Mouse (Mus musculus) CH12.LX (cell line): Measurements from ENCODE around the gene Cnr2. TPM values are rescaled to one million over a fixed set of nuclear protein-coding genes. Genes with fewer than 3 reads are reported as not detected.

ENCODE experiments used
- DNase-seq: peaks from one replicate; pipeline ENCODE4 v3.0.0-alpha.2; 2013; ENCODE audit errors: extremely low read depth
- H3K27ac ChIP-seq: 2 replicates; pipeline ENCODE4 v1.5.1; 2012; ENCODE audit warnings: low read depth, mild to moderate bottlenecking, control low read depth, moderate library complexity; ENCODE audit not compliant: insufficient read depth
- H3K27me3 ChIP-seq: replicated peaks from 2 replicates; pipeline ENCODE3; 2012; ENCODE audit warnings: inconsistent platforms
- H3K36me3 ChIP-seq, 2 experiments: replicated peaks in 1 of 2; 2 replicates each; pipeline versions ENCODE3 to v1.6.1; 2012; ENCODE audit warnings: inconsistent platforms in 1 of 2, low read length in 1 of 2, mild to moderate bottlenecking in 1 of 2, mixed read lengths in 1 of 2, moderate library complexity in 1 of 2; ENCODE audit not compliant: control insufficient read depth in 1 of 2, insufficient read depth in 1 of 2
- H3K4me1 ChIP-seq, 2 experiments: 2 replicates each; pipeline ENCODE4 v1.6.1; 2012; ENCODE audit warnings: inconsistent platforms in 1 of 2, moderate library complexity in 1 of 2; ENCODE audit not compliant: insufficient read depth in 2 of 2, control insufficient read depth in 1 of 2
- H3K4me2 ChIP-seq: 2 replicates; pipeline ENCODE4 v1.6.1; 2012; ENCODE audit warnings: low read depth, mild to moderate bottlenecking, control low read depth; ENCODE audit not compliant: poor library complexity, insufficient read depth, severe bottlenecking
- H3K4me3 ChIP-seq, 3 experiments: fragments of 150-350 bp in 1 of 3; sonication (generic) in 1 of 3; replicated peaks in 1 of 3; 2 replicates each; pipeline versions ENCODE3 to v1.5.1; 2011 to 2012; ENCODE audit warnings: low read depth in 2 of 3, low read length in 2 of 3, mild to moderate bottlenecking in 2 of 3, moderate library complexity in 2 of 3, control low read depth in 1 of 3, improper control_type of control experiment in 1 of 3, inconsistent platforms in 1 of 3, mixed read lengths in 1 of 3; ENCODE audit not compliant: poor library complexity in 1 of 3
- H3K79me2 ChIP-seq: replicated peaks from 2 replicates; pipeline ENCODE4 v1.6.1; 2012; ENCODE audit warnings: mild to moderate bottlenecking, moderate library complexity; ENCODE audit not compliant: control insufficient read depth, poor library complexity, insufficient read depth, severe bottlenecking; ENCODE audit errors: extremely low read depth
- H3K9ac ChIP-seq: 2 replicates; pipeline ENCODE4 v1.6.1; 2012; ENCODE audit warnings: low read depth, mild to moderate bottlenecking, control low read depth, moderate library complexity; ENCODE audit not compliant: insufficient read depth
- H3K9me3 ChIP-seq: replicated peaks from 2 replicates; pipeline ENCODE3; 2012; ENCODE audit warnings: low read length, inconsistent platforms, mixed read lengths
- BHLHE40 ChIP-seq: IDR thresholded peaks from 2 replicates; pipeline ENCODE4 v1.6.1; 2011; ENCODE audit warnings: mild to moderate bottlenecking, low read depth, low read length, improper control_type of control experiment
- CHD2 ChIP-seq: IDR thresholded peaks from 2 replicates; pipeline ENCODE4 v1.6.1; 2011; ENCODE audit warnings: low read length, improper control_type of control experiment
- E2F4 ChIP-seq: IDR thresholded peaks from 2 replicates; pipeline ENCODE4 v1.6.1; 2011; ENCODE audit warnings: low read depth, low read length, improper control_type of control experiment; ENCODE audit not compliant: insufficient replicate concordance
- ELF1 ChIP-seq: IDR thresholded peaks from 2 replicates; pipeline ENCODE4 v1.6.1; 2014; ENCODE audit warnings: low read depth, mild to moderate bottlenecking, inconsistent platforms, low read length, improper control_type of control experiment
- EP300 ChIP-seq: IDR thresholded peaks from 2 replicates; pipeline ENCODE4 v1.6.1; 2011; ENCODE audit warnings: low read length, improper control_type of control experiment
- ETS1 ChIP-seq: conservative IDR thresholded peaks from 2 replicates; pipeline ENCODE4 v1.6.1; 2012; ENCODE audit warnings: low read depth, mild to moderate bottlenecking, inconsistent platforms, low read length, improper control_type of control experiment, moderate library complexity
- GABPA ChIP-seq: IDR thresholded peaks from 2 replicates; pipeline ENCODE4 v1.6.1; 2012; ENCODE audit warnings: low read depth, low read length, improper control_type of control experiment, inconsistent platforms; ENCODE audit not compliant: insufficient replicate concordance
- HCFC1 ChIP-seq: IDR thresholded peaks from 2 replicates; pipeline ENCODE4 v1.6.1; 2012; ENCODE audit warnings: low read depth, mild to moderate bottlenecking, inconsistent platforms, low read length, improper control_type of control experiment
- IRF4 ChIP-seq: IDR thresholded peaks from 2 replicates; pipeline ENCODE4 v1.6.1; 2014; ENCODE audit warnings: low read depth, mild to moderate bottlenecking, inconsistent platforms, low read length, improper control_type of control experiment
- JUN ChIP-seq: IDR thresholded peaks from 2 replicates; pipeline ENCODE4 v1.6.1; 2011; ENCODE audit warnings: low read depth, mild to moderate bottlenecking, low read length, improper control_type of control experiment, moderate library complexity; ENCODE audit not compliant: insufficient read depth
- KAT2A ChIP-seq: IDR thresholded peaks from 2 replicates; pipeline ENCODE4 v1.6.1; 2012; ENCODE audit warnings: low read length, improper control_type of control experiment, inconsistent platforms; ENCODE audit not compliant: insufficient replicate concordance
- MAX ChIP-seq: IDR thresholded peaks from 2 replicates; pipeline ENCODE4 v1.6.1; 2011; ENCODE audit warnings: low read length, improper control_type of control experiment
- MAZ ChIP-seq: IDR thresholded peaks from 2 replicates; pipeline ENCODE4 v1.6.1; 2012; ENCODE audit warnings: low read depth, mild to moderate bottlenecking, inconsistent platforms, low read length, improper control_type of control experiment, moderate library complexity
- MEF2A ChIP-seq: IDR thresholded peaks from 2 replicates; pipeline ENCODE4 v1.6.1; 2014; ENCODE audit warnings: low read depth, mild to moderate bottlenecking, inconsistent platforms, low read length, improper control_type of control experiment, borderline replicate concordance
- MXI1 ChIP-seq: IDR thresholded peaks from 2 replicates; pipeline ENCODE4 v1.6.1; 2011; ENCODE audit warnings: mild to moderate bottlenecking, low read depth, low read length, improper control_type of control experiment
- MYC ChIP-seq: IDR thresholded peaks from 2 replicates; pipeline ENCODE4 v1.6.1; 2011; ENCODE audit warnings: low read depth, mild to moderate bottlenecking, improper control_type of control experiment, low read length
- NELFE ChIP-seq: IDR thresholded peaks from 2 replicates; pipeline ENCODE4 v1.6.1; 2011; ENCODE audit warnings: low read depth, low read length, improper control_type of control experiment
- NRF1 ChIP-seq: IDR thresholded peaks from 2 replicates; pipeline ENCODE4 v1.6.1; 2014; ENCODE audit warnings: low read depth, mild to moderate bottlenecking, inconsistent platforms, low read length, improper control_type of control experiment, moderate library complexity
- PAX5 ChIP-seq: IDR thresholded peaks from 2 replicates; pipeline ENCODE4 v1.6.1; 2012; ENCODE audit warnings: low read length, inconsistent platforms, mixed read lengths
- POLR2A ChIP-seq: IDR thresholded peaks from 2 replicates; pipeline ENCODE4 v1.6.1; 2011; ENCODE audit warnings: low read depth, mild to moderate bottlenecking, improper control_type of control experiment, low read length
- SIN3A ChIP-seq: IDR thresholded peaks from 2 replicates; pipeline ENCODE4 v1.6.1; 2012; ENCODE audit warnings: low read length, improper control_type of control experiment, inconsistent platforms
- SMC3 ChIP-seq: IDR thresholded peaks from 2 replicates; pipeline ENCODE4 v1.6.1; 2011; ENCODE audit warnings: low read depth, low read length, improper control_type of control experiment
- TBP ChIP-seq: conservative IDR thresholded peaks from 2 replicates; pipeline ENCODE4 v1.6.1; 2011; ENCODE audit warnings: low read depth, low read length, improper control_type of control experiment
- TCF12 ChIP-seq: IDR thresholded peaks from 2 replicates; pipeline ENCODE4 v1.6.1; 2014; ENCODE audit warnings: low read depth, mild to moderate bottlenecking, inconsistent platforms, low read length, improper control_type of control experiment
- UBTF ChIP-seq: IDR thresholded peaks from 2 replicates; pipeline ENCODE4 v1.6.1; 2012; ENCODE audit warnings: low read depth, mild to moderate bottlenecking, inconsistent platforms, low read length, improper control_type of control experiment, moderate library complexity
- USF1 ChIP-seq: IDR thresholded peaks from 2 replicates; pipeline ENCODE4 v1.6.1; 2014; ENCODE audit warnings: low read depth, mild to moderate bottlenecking, inconsistent platforms, low read length, improper control_type of control experiment
- USF2 ChIP-seq: conservative IDR thresholded peaks from 2 replicates; pipeline ENCODE4 v1.6.1; 2011; ENCODE audit warnings: low read depth, low read length, improper control_type of control experiment
- ZC3H11A ChIP-seq: IDR thresholded peaks from 2 replicates; pipeline ENCODE4 v1.6.1; 2012; ENCODE audit warnings: low read depth, mild to moderate bottlenecking, inconsistent platforms, low read length, improper control_type of control experiment
- ZKSCAN1 ChIP-seq: IDR thresholded peaks from 2 replicates; pipeline ENCODE4 v1.6.1; 2012; ENCODE audit warnings: low read depth, inconsistent platforms, low read length, improper control_type of control experiment, borderline replicate concordance
- ZMIZ1 ChIP-seq: IDR thresholded peaks from 2 replicates; pipeline ENCODE4 v1.6.1; 2012; ENCODE audit warnings: low read depth, mild to moderate bottlenecking, inconsistent platforms, low read length, improper control_type of control experiment
- ZNF384 ChIP-seq: IDR thresholded peaks from 2 replicates; pipeline ENCODE4 v1.6.1; 2012; ENCODE audit warnings: low read depth, low read length, improper control_type of control experiment, inconsistent platforms
- dilution Hi-C: fragments of 300-500 bp; cut with MboI; formaldehyde crosslinking; loops from 2 replicates; pipeline ENCODE4 v1.14.3; 2020; ENCODE audit warnings: low sequenced_read_pairs; ENCODE audit not compliant: extremely low pct_unique_long_range_greater_than_20kb, extremely low pct_ligation_motif_present
- in situ Hi-C: fragments of 300-500 bp; cut with MboI; formaldehyde crosslinking; loops from 3 replicates; pipeline ENCODE4 v1.14.3; 2019; ENCODE audit warnings: low sequenced_read_pairs, low pct_ligation_motif_present, low pct_unique_long_range_greater_than_20kb, mixed read lengths
- polyA plus RNA-seq: library from polyadenylated mRNA; unstranded; fragments of >175 nt; gene quantifications from 2 replicates; pipeline ENCODE4 v1.2.1, GENCODE M21; 2012; ENCODE audit warnings: low read depth; ENCODE audit not compliant: insufficient read length
- total RNA-seq, 2 experiments: library from RNA; depleted of rRNA; stranded (reverse); fragments of 300-350 nt in 1 of 2; fragments of >200 nt in 1 of 2; gene quantifications; 2 replicates each; pipeline ENCODE4 v1.2.3; 2012 to 2014

Cnr2 gene
- total and polyA plus RNA-seq, 3 experiments, result 5.6 to 13.8 (median 10.6) TPM

GRCm38 (mm10) chr4:135855080-135855479 is 40.1 kb upstream of the Cnr2 start:
- dilution Hi-C loops, result no loop called here
- in situ Hi-C loops, result no loop called here

DNA sequence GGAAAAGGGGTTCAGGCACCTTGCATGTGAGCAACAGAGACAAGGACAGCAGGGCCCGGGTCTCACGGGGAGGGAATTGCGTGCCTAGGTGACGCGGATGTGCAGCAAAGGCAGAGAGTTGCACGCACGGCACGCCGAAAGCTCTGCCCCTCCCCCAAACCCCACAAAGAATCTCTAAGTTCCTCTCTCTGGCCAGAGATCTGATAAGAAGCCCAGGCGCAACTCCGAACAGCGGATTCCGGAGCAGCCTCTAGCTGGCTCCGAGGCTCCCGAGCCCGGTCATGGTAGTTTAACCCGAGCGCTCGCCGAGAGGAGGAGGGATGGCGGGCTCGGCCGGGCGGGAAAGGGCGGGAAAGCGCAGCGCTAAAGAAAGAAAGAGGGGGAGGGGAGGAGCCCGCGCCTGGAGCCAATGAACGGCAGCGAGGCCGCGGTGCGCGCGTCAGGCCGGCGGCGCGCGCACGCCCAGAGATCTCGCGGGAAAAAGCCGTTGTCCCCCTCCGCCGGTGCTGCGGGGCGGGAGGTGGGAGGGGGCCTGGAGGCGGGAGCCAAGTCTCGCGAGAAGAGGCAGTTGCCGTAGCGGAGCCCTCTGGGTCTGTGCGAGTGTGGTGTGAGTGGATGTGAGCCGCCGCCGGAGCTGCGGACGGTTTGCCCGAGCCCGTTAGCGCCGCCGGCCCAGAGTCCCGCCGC is 39.5 kb upstream of the Cnr2 start, which contains the start of gene Srsf10:
Gene Srsf10 (plus strand): TSS at position 212 of the 687 bp plus-strand sequence.
- peak within 1 kb of the TSS; percentile 59 for H3K4me2 ChIP-seq
- peaks cover 42% of the 10 kb centered on the region for H3K79me2 ChIP-seq
- TF ChIP-seq MYC (peak; percentile 56; the same call in 1 of the 2 replicates), ZC3H11A (no peak), TCF12 (peak; percentile 67), SIN3A (no peak; the same call in none of the 2 replicates), E2F4 (peak; percentile 80; the same call in 1 of the 2 replicates), ZNF384 (no peak), JUN (no peak), GABPA (no peak), NRF1 (peak; percentile 83), CHD2 (peak; percentile 99), POLR2A (peak; percentile 87), MEF2A (peak; percentile 35; the same call in 1 of the 2 replicates), IRF4 (peak; percentile 14; the same call in 1 of the 2 replicates), TBP (no peak), ETS1 (no peak), KAT2A (peak; percentile 67; the same call in 1 of the 2 replicates), BHLHE40 (peak; percentile 61), UBTF (peak; percentile 28; the same call in 1 of the 2 replicates), SMC3 (no peak), MXI1 (no peak; the same call in 1 of the 2 replicates), PAX5 (no peak), MAX (no peak; the same call in 1 of the 2 replicates), NELFE (peak; percentile 90), ELF1 (no peak; the same call in 1 of the 2 replicates), EP300 (no peak), USF1 (no peak), HCFC1 (peak; percentile 74), ZKSCAN1 (no peak), MAZ (peak; percentile 98), ZMIZ1 (peak; percentile 81)
- in situ Hi-C loops, result no loop called here
- no peaks in the 10 kb centered on the region for H3K27me3 ChIP-seq
- no peaks in the 10 kb centered on the region for H3K9me3 ChIP-seq
- peak; percentile 98 for DNase-seq
- H3K27ac ChIP-seq, result peak within 1 kb of the TSS; percentile 90
- H3K4me3 ChIP-seq, result peak within 1 kb of the TSS; percentile 75 to 86 (median 78)
- H3K4me1 ChIP-seq, result peaks cover 0 to 34% of the 10 kb centered on the region in 2 experiments; a peak in 2 of 4 replicates
- peaks cover 2 to 19% of the 10 kb centered on the region in 2 experiments for H3K36me3 ChIP-seq
- H3K9ac ChIP-seq, result peak within 1 kb of the TSS; percentile 98
- dilution Hi-C loops, result no loop called here

More at GRCm38 (mm10) chr4:135855080-135855479, 40.1 kb upstream of the Cnr2 start:
- Histone ChIP-seq H3K9me3 (no peaks in the 10 kb centered on the region), H3K27me3 (no peaks in the 10 kb centered on the region), H3K9ac (peak overlapping the region; percentile 87)
- peak; percentile 58 for DNase-seq
- TF ChIP-seq USF2 (no peak), MAZ (0 out of 2 replicates have a peak, but pooled peaks have one; percentile 49)
- TF ChIP-seq, all 38 proteins: peak for 1
- H3K4me1 ChIP-seq, result peaks cover 0 to 28% of the 10 kb centered on the region in 2 experiments; a peak in 2 of 4 replicates
- H3K4me3 ChIP-seq, result peak overlapping the region; percentile 64 to 86 (median 66)
- peak overlapping the region; percentile 64 for H3K27ac ChIP-seq
- H3K79me2 ChIP-seq, result peaks cover 37% of the 10 kb centered on the region
- H3K4me2 ChIP-seq, result peak overlapping the region; percentile 53
- H3K36me3 ChIP-seq, result peaks cover 2 to 14% of the 10 kb centered on the region in 2 experiments
